9 mouse cellular contexts compared by ENCODE assay signal in the genomic region with DNA sequence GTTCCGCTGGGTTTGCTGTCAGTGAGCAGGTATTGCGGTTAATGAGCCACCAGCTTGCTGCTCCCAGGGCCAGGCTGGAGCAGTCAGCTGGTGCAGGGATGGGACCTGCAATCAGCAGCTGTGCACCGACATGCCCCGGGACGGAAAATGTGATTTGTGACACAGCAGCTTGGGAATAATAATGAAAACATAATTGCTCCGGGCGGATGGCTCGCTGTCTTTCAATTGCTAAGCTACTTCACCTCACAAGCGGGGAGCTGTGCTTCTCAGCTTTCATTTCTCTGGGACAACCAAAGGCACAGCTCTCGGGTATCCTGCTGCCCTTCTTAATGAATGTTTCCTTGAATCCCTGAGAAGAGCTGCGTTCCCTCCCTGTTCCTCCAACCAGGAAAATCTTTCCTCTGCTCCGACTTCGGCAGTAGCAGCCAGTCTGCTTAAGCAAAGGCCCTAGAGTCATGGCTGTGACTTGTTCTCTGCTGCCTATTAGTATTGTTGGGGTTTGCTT.
DNase-seq lines count a peak whose midpoint lies in the region; ATAC-seq lines count a peak whose summit lies in the region.
"Had no signal": no experiment of that assay in that cellular context is flagged by ENCODE, and none has a peak within 500 bp of the region (broad histone marks: within the 10 kb centered on the region; RNA-seq: fewer than 3 reads in every experiment).

No protein-coding gene starts in this region.

- peaks cover 4% of the 10 kb centered on the region for H3K27me3 ChIP-seq in megakaryocyte, embryonic 14.5 days (replicated peaks)
- peaks cover 6% of the 10 kb centered on the region for H3K27me3 ChIP-seq in embryonic facial prominence, embryonic 10.5 days (replicated peaks; ENCODE audit: low read depth, poor library complexity, severe bottlenecking)
- H3K27me3 ChIP-seq in heart, embryonic 13.5 days (replicated peaks) = peaks cover 11% of the 10 kb centered on the region
- H3K27me3 ChIP-seq in limb, embryonic 15.5 days = 0 out of 2 replicates have a peak, but pooled peaks cover 5% of the 10 kb centered on the region
- H3K27me3 ChIP-seq in neural tube, embryonic 13.5 days = peaks cover 17% of the 10 kb centered on the region; the same call in 1 of the 2 replicates
- H3K27me3 ChIP-seq: liver, embryonic 15.5 days had no signal

- H3K4me1 ChIP-seq in megakaryocyte, embryonic 14.5 days = peaks cover 7% of the 10 kb centered on the region
- peaks cover 20% of the 10 kb centered on the region for H3K4me1 ChIP-seq in embryonic facial prominence, embryonic 10.5 days
- H3K4me1 ChIP-seq in heart, embryonic 13.5 days = peaks cover 8% of the 10 kb centered on the region
- H3K4me1 ChIP-seq in limb, embryonic 15.5 days = peaks cover 11% of the 10 kb centered on the region; the same call in 1 of the 2 replicates
- peaks cover 11% of the 10 kb centered on the region for H3K4me1 ChIP-seq in neural tube, embryonic 13.5 days (replicated peaks)
- H3K4me1 ChIP-seq: liver, embryonic 15.5 days had no signal

- 11% methylated on average over 13 of the region's 13 CpGs for WGBS in embryonic facial prominence, embryonic 10.5 days
- 39% methylated on average over 13 of the region's 13 CpGs for WGBS in heart, embryonic 13.5 days
- WGBS in limb, embryonic 15.5 days = 11% methylated on average over 13 of the region's 13 CpGs
- 6% methylated on average over 13 of the region's 13 CpGs for WGBS in neural tube, embryonic 13.5 days

- H3K4me3 ChIP-seq in megakaryocyte, embryonic 14.5 days (replicated peaks) = peak overlapping the region; percentile 55
- H3K4me3 ChIP-seq in embryonic facial prominence, embryonic 10.5 days = peak overlapping the region; percentile 55
- H3K4me3 ChIP-seq in heart, embryonic 13.5 days = peak overlapping the region; percentile 39
- H3K4me3 ChIP-seq in limb, embryonic 15.5 days = peak overlapping the region; percentile 41
- H3K4me3 ChIP-seq in neural tube, embryonic 13.5 days = peak overlapping the region; percentile 36
- H3K4me3 ChIP-seq: liver, embryonic 15.5 days had no signal

- DNase-seq in embryonic facial prominence, embryonic 10.5 days (ENCODE audit: low spot score) = peak; percentile 67
- peak; percentile 66 for DNase-seq in kidney, postnatal 10 days

- H3K27ac ChIP-seq in embryonic facial prominence, embryonic 10.5 days (replicated peaks) = peak overlapping the region; percentile 75
- no peak overlapping the region for H3K27ac ChIP-seq in heart, embryonic 13.5 days (replicated peaks)
- peak overlapping the region; percentile 79 for H3K27ac ChIP-seq in limb, embryonic 15.5 days
- peak overlapping the region; percentile 81 for H3K27ac ChIP-seq in neural tube, embryonic 13.5 days (replicated peaks)
- H3K27ac ChIP-seq: liver, embryonic 15.5 days had no signal

- H3K36me3 ChIP-seq in megakaryocyte, embryonic 14.5 days (replicated peaks; ENCODE audit: low read length) = no peaks in the 10 kb centered on the region
- no peaks in the 10 kb centered on the region for H3K36me3 ChIP-seq in embryonic facial prominence, embryonic 10.5 days (replicated peaks)
- H3K36me3 ChIP-seq in heart, embryonic 13.5 days = no peaks in the 10 kb centered on the region
- H3K36me3 ChIP-seq in limb, embryonic 15.5 days = no peaks in the 10 kb centered on the region
- no peaks in the 10 kb centered on the region for H3K36me3 ChIP-seq in neural tube, embryonic 13.5 days
- H3K36me3 ChIP-seq: liver, embryonic 15.5 days had no signal

- peak overlapping the region; percentile 58 for H3K9ac ChIP-seq in heart, embryonic 13.5 days
- peak overlapping the region; percentile 26; the same call in 1 of the 2 replicates for H3K9ac ChIP-seq in limb, embryonic 15.5 days
- peak overlapping the region; percentile 64 for H3K9ac ChIP-seq in neural tube, embryonic 13.5 days
- H3K9ac ChIP-seq: liver, embryonic 15.5 days had no signal

- ATAC-seq in megakaryocyte, adult 5-6 weeks (ENCODE audit: poor library complexity, severe bottlenecking) = no peak
- no peak for ATAC-seq in heart, embryonic 13.5 days (ENCODE audit: extremely low read depth, insufficient number of reproducible peaks, low FRiP score, low TSS enrichment)
- no peak for ATAC-seq in limb, embryonic 15.5 days (ENCODE audit: insufficient number of reproducible peaks, low FRiP score, low TSS enrichment, low read depth)
- ATAC-seq in neural tube, embryonic 13.5 days (ENCODE audit: low read depth) = peak; percentile 94
- ATAC-seq in monocyte, adult 5-6 weeks (replicated peaks; ENCODE audit: insufficient number of reproducible peaks, low FRiP score, low TSS enrichment, poor library complexity, severe bottlenecking) = no peak

- H3K9me3 ChIP-seq in megakaryocyte, embryonic 14.5 days = no peaks in the 10 kb centered on the region
- no peaks in the 10 kb centered on the region for H3K9me3 ChIP-seq in embryonic facial prominence, embryonic 10.5 days
- H3K9me3 ChIP-seq in heart, embryonic 13.5 days = no peaks in the 10 kb centered on the region
- no peaks in the 10 kb centered on the region for H3K9me3 ChIP-seq in limb, embryonic 15.5 days
- no peaks in the 10 kb centered on the region for H3K9me3 ChIP-seq in neural tube, embryonic 13.5 days
- H3K9me3 ChIP-seq: liver, embryonic 15.5 days had no signal

- H3K4me2 ChIP-seq in heart, embryonic 13.5 days = peak overlapping the region; percentile 62
- H3K4me2 ChIP-seq in limb, embryonic 15.5 days = peak overlapping the region; percentile 70
- peak overlapping the region; percentile 61 for H3K4me2 ChIP-seq in neural tube, embryonic 13.5 days
- H3K4me2 ChIP-seq: liver, embryonic 15.5 days had no signal
